Mouse (Mus musculus) midbrain, embryonic 16.5 days (tissue): ENCODE measurements at regions not wholly inside any gene's neighbourhood (a gene's known extent, or its start where the extent isn't known, plus 50 kb on each side); places are given as distances from the start of the nearest gene placed in this dataset.

Experiments used
- ATAC-seq: fragments of 200-750 bp; cut with Nextera tagmentation; 2 replicates; pipeline ENCODE4 v1.8.0; 2017; ENCODE audit warnings: moderate TSS enrichment
- H3K27ac ChIP-seq: fragments of 300-500 bp; sonication (generic); 2 replicates; pipeline ENCODE4 v1.5.1; 2014; ENCODE audit warnings: mild to moderate bottlenecking, low read length, mixed read lengths
- H3K27me3 ChIP-seq: fragments of 300-500 bp; sonication (generic); 2 replicates; pipeline ENCODE4 v1.6.1; 2014; ENCODE audit warnings: low read depth, low read length, mixed read lengths; ENCODE audit not compliant: control insufficient read depth, insufficient read depth
- H3K36me3 ChIP-seq: fragments of 300-500 bp; sonication (generic); 2 replicates; pipeline ENCODE4 v1.6.1; 2014; ENCODE audit warnings: mild to moderate bottlenecking, low read length, moderate library complexity, mixed read lengths; ENCODE audit not compliant: control insufficient read depth, insufficient read depth
- H3K4me1 ChIP-seq: fragments of 300-500 bp; sonication (generic); 2 replicates; pipeline ENCODE4 v1.6.1; 2014; ENCODE audit warnings: mild to moderate bottlenecking, low read length, mixed read lengths; ENCODE audit not compliant: control insufficient read depth, insufficient read depth
- H3K4me2 ChIP-seq: fragments of 300-500 bp; sonication (generic); 2 replicates; pipeline ENCODE4 v1.6.1; 2014; ENCODE audit warnings: mild to moderate bottlenecking, low read length, mixed read lengths
- H3K4me3 ChIP-seq: fragments of 300-500 bp; sonication (generic); 2 replicates; pipeline ENCODE4 v1.5.1; 2014; ENCODE audit warnings: low read depth, mild to moderate bottlenecking, low read length, moderate library complexity, mixed read lengths
- H3K9ac ChIP-seq: fragments of 300-500 bp; sonication (generic); 2 replicates; pipeline ENCODE4 v1.6.1; 2014; ENCODE audit warnings: low read depth, low read length, mixed read lengths
- H3K9me3 ChIP-seq: fragments of 300-500 bp; sonication (generic); replicated peaks from 2 replicates; pipeline ENCODE4 v1.6.1; 2014; ENCODE audit warnings: mild to moderate bottlenecking, low read length, mixed read lengths; ENCODE audit not compliant: control insufficient read depth, poor library complexity, severe bottlenecking
- WGBS: fragments of 180-500 bp; shearing (Covaris S2); extraction: QIAGEN DNeasy Blood & Tissue Kit; methylation state at CpG from one replicate; pipeline ENCODE4 v1.1.7; 2014; 5-methylcytosine and 5-hydroxymethylcytosine counted together

DNA sequence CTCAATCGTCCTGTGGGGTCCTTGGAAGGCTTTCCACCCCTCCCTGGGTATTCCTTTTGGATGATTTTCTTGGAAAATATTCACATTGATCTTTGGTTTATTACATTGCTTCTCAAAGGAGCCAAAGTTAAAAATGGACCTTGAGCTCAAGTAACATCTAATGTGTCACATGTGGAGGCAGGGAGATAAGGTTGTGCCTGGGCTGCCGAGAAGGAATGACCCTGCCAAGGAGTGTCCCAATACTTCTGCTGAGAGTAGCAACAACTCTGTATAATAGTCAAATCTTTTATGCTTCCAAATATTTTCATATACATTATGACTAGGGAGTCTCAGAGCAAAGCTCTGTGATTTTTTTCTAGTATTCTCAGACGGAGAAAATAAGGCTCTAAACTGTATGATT lies 113.4 kb upstream of the Nt5c1b start:
- no peak for ATAC-seq
- H3K27ac ChIP-seq = no peak overlapping the region
- H3K36me3 ChIP-seq = no peaks in the 10 kb centered on the region
- no peak overlapping the region for H3K9ac ChIP-seq
- H3K27me3 ChIP-seq = no peaks in the 10 kb centered on the region
- H3K9me3 ChIP-seq = no peaks in the 10 kb centered on the region
- no peaks in the 10 kb centered on the region for H3K4me1 ChIP-seq
- no peak overlapping the region for H3K4me3 ChIP-seq
- 66% methylated on average over 3 of the region's 3 CpGs for WGBS
- H3K4me2 ChIP-seq = no peak overlapping the region

DNA sequence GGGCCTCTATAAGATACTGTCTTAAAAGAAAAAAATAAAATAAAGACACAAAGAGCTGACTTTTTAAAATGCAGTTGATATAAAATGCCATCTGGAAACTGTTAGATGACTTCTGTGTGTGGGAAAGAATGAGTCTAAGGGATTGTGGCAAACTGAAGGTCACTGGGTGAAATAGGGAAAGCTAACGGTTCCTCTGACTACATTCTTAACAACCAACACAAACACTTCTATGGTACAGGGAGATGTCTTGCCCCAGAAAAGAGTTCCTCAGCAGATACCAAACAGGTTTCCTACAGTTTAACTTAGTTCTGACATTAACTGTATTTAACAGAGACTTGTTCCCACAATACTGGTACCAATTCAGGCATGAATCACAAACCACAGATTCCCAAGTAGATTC lies 103.6 kb upstream of the Nt5c1b start:
- no peak overlapping the region for H3K4me3 ChIP-seq
- H3K27me3 ChIP-seq = no peaks in the 10 kb centered on the region
- no peaks in the 10 kb centered on the region for H3K9me3 ChIP-seq
- no peaks in the 10 kb centered on the region for H3K4me1 ChIP-seq
- WGBS = 93% methylated on average over 1 of the region's 1 CpGs
- ATAC-seq = no peak
- no peak overlapping the region for H3K27ac ChIP-seq
- H3K36me3 ChIP-seq = no peaks in the 10 kb centered on the region
- no peak overlapping the region for H3K4me2 ChIP-seq
- H3K9ac ChIP-seq = no peak overlapping the region

DNA sequence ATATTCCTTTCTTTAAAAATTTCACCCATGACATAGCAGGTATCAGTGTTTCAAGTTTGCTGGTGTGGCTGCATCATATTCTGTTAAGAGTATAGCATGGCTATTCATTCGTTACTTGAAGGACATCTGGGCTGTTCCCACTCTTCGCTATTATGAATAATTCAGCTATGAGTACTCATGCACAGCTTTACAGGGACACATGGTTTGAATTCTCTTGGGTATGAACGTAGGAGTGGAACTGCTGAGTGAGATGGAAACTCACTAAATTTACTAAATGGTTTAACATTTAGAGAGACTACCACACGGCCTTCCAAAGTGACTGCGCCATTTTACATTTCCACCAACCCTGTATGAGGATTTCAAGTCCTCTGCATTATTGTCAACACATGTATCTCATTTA lies 97.7 kb upstream of the Nt5c1b start:
- Histone ChIP-seq H3K4me2 (no peak overlapping the region), H3K27me3 (no peaks in the 10 kb centered on the region), H3K9me3 (no peaks in the 10 kb centered on the region), H3K4me1 (no peaks in the 10 kb centered on the region), H3K36me3 (no peaks in the 10 kb centered on the region), H3K4me3 (no peak overlapping the region), H3K9ac (no peak overlapping the region), H3K27ac (no peak overlapping the region)
- WGBS = 82% methylated on average over 5 of the region's 5 CpGs
- no peak for ATAC-seq

DNA sequence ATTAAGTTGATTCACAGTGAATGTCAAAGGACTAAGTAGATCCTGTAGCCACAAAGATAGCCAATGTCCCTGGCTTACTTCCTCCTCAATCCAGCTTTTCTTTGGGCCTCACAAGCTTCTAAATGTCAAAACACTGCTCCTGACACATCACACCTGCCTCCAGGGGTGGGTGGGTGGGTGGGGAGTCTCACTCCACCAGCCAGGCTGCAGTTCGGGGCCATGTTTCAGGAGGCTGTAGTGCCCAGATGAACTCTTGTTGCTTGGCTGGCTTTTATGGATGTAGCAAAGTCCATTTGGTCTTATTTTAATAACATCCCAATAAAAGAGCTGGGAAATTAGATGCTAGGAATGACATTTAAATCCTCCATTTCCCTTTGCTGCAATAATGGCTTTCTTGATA lies 94.5 kb upstream of the Nt5c1b start:
- Histone ChIP-seq H3K27me3 (no peaks in the 10 kb centered on the region), H3K4me1 (no peaks in the 10 kb centered on the region), H3K36me3 (no peaks in the 10 kb centered on the region), H3K9ac (no peak overlapping the region), H3K27ac (no peak overlapping the region), H3K9me3 (no peaks in the 10 kb centered on the region), H3K4me3 (no peak overlapping the region), H3K4me2 (no peak overlapping the region)
- no peak for ATAC-seq
- 95% methylated on average over 1 of the region's 1 CpGs for WGBS

DNA sequence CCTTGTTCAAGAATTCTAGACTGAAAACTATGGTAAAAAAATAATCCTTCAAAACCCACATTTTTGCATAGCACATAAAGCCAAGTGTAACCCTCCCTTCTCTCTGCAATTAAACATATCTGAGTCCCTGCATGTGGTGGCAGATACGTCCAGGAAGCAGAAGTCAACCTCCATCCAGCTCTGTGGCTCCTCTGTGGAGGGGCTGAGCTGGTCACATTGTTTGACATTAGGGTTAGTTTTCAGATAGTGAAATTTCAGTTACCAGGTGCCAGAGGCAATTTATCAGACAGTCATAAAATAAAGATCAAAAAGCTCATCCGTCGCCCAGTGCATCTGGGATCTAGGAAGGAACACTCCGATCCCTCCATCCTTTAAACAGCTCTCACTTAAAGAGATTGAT lies 77.1 kb upstream of the Nt5c1b start:
- Histone ChIP-seq H3K4me1 (no peaks in the 10 kb centered on the region), H3K4me2 (no peak overlapping the region), H3K9ac (no peak overlapping the region), H3K36me3 (no peaks in the 10 kb centered on the region), H3K27ac (no peak overlapping the region), H3K4me3 (no peak overlapping the region), H3K9me3 (no peaks in the 10 kb centered on the region), H3K27me3 (no peaks in the 10 kb centered on the region)
- 81% methylated on average over 4 of the region's 4 CpGs for WGBS
- no peak for ATAC-seq

DNA sequence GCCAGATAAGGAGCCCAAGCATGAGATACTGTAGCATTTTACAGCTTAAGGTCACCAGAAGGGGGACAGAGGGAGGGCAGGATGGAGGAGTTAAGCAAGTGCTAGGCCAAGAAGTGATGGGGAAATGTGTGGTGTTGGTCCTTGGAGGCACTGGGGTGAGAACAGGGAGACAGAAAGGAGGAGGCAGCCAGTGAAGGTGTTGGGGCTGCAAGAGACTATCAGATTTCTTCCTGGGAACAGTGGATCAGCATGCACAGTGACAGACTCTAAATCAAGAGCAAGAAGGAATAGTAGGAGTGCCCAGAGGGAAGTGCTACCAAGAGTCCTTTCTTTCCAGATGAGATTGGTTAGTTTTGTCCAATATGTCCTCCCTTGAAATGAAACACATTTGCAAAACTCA lies 63.8 kb upstream of the Nt5c1b start:
- Histone ChIP-seq H3K4me1 (no peaks in the 10 kb centered on the region), H3K9ac (no peak overlapping the region)
- ATAC-seq = no peak

More for the DNA sequence above, 63.8 kb upstream of the Nt5c1b start:
- Histone ChIP-seq H3K27ac (no peak overlapping the region), H3K36me3 (no peaks in the 10 kb centered on the region), H3K27me3 (no peaks in the 10 kb centered on the region), H3K4me2 (no peak overlapping the region), H3K4me3 (no peak overlapping the region), H3K9me3 (no peaks in the 10 kb centered on the region)
